Mouse (Mus musculus): ENCODE results near the gene Tarbp1.
"Not testable (repeated sequence)": the region's sequence is repeated elsewhere in the genome, so short reads cannot be mapped to it uniquely, and the experiment has no call there.

Tarbp1 gene

DNA sequence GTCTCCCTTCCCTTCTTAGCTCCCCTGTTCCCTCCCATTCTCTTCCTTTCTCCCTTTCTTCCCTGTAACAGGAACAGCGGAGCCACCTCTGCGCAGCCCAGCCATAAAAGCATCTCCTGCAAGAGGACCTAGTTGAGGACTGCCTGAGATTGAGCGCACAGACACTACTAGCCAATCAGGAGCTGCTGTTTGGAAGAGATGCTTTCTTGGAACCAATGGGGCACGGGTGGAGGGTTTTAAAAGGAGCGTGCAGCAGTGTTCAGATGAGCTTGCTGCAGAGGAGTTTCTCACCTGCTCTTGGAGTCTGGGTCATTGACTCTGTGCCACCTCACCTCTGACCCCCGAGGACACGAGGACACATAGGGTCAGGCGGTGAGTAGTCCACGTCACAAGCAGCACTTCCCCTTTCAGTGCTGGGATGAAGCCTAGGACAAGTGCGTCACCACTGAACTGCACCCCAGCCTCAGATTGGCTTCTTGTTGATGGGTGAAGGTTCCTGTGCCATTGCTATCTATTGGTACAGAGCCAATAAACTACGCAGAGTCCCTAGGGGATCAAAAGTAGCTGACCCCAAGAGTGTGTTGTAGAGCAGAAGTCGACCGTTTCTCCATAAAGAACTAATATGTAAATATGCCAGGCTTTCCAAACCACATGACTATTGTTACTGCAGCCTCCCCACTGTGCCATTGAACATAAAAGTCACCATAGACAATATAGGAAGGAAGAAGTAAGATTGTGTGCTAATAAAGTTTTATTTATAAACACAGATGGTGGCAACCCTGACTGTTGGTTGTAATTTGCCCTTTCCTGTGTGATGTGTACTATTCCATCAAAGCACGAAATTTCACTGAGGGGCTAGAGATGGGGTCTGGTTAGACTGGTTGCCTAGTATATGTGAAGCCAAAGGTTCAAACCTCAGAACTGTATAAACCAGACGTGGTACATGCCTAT lies 19.6 kb upstream of the Tarbp1 start:
- peak; percentile 26 for DNase-seq (ENCODE audit: low read depth)

DNA sequence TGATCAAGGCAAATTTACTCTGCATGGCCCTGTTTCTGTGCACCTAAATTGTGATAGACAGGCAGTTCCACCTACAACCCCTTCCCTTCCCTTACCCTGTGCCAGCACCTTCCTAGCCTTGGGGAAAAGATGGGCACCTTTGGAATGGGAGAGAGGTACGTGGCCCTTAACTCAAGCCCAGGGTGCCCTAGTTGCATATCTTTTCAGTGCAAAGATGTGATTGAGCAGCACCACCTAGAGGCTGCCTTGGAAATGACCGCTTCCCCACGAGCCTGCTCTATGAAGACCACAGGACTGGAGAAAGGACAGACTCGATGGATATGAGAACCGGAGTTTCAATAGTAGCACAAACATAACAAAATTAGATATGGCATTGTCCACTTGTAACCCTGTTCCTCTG lies 8.1 kb upstream of the Tarbp1 start:
- peak; percentile 88 for DNase-seq (ENCODE audit: low read depth)

DNA sequence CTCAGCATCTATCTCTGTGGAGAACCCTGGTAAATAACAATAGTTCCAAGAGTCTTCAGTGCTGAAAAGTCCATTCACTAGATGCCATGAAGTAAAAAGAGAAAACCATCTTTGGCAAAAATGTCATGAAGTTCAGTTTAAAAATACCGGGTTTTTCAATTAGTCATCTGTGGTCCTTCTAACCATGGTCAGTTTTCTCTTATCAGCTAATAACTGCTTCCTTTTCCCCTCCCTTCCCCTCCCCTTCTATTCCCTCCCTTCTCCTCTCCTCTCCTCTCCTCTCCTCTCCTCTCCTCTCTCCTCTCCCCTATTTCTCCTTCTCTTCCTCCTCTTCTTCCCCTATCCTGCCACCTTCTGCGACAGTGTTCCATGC lies 7.5 kb upstream of the Tarbp1 start:
- peak; percentile 90 for DNase-seq (ENCODE audit: low read depth)

DNA sequence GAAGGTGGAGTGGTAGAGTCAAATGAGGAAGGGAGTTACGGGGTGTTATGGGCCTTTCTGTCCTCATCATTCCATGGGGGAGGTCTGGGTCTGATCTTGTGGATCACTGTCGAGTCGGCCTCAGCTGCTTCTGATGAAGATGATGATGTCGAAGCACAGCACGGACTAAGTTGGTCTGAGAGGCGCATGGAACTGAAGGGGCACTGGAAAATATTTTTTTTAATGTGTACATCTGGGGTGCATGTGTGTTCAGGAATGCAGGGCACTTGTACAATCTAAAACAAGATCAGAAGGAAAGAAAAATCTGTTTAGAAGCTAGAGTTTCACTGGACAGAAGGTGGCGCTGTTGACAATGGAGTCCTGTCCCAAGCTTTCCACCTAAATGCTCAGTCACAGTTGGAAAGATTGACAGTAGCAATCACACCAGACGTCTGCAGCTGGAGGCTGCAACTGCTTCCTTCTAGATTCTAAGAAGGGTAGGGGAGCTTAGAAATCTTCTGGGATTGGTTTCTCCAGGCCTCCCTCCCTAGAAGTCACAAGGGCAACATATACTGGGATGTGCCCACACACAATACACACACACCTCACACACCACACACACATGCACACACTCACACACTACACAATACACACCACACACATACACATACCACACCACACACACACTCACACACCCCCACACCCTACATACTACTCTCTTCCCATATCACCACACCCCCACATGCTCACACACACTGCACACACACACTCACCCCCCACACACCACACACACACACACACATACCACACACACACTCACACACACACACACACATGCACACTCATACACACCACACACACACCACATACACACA lies 6.9 kb upstream of the Tarbp1 start:
- DNase-seq (ENCODE audit: low read depth): peak; percentile 94

DNA sequence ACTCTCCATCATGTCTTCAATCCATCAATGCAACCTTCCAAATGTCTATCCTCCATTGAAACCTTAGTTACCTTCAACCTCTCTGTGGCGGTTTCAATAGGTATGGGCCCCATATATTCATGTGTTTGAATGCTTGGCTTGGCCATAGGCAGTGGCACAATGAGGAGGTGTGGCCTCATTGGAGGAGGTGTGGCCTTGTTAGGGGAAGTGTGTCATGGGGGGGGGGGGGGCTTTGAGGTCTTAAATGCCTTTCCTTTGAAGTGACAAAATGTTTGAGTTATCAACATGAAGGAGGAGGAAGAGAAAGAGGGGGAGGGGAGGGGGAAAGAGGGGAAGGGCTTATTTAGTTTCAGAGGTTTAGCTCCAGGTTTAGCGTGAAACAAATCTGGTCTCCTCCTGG lies 5.5 kb upstream of the Tarbp1 start:
- DNase-seq (ENCODE audit: low read depth): peak; percentile 60

DNA sequence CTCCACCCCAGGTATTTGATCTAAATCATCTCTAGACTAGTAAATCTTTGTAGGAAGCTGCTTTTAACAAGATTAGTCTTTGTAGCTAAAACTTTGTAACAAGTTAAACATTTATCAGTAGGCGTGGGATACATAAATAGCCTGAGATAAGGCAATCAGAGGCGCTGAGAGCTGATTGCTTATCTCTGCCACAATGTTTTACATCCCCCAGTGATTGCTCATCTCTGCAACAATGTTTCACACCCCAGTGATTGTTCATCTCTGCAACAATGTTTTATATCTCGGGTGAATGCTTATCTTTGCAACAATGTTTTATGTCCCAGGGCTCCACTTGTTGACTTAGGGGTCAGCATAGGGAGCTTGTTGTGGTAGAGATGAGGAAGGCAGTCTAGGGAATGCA lies 3.8 kb upstream of the Tarbp1 start:
- DNase-seq (ENCODE audit: low read depth): peak; percentile 42

DNA sequence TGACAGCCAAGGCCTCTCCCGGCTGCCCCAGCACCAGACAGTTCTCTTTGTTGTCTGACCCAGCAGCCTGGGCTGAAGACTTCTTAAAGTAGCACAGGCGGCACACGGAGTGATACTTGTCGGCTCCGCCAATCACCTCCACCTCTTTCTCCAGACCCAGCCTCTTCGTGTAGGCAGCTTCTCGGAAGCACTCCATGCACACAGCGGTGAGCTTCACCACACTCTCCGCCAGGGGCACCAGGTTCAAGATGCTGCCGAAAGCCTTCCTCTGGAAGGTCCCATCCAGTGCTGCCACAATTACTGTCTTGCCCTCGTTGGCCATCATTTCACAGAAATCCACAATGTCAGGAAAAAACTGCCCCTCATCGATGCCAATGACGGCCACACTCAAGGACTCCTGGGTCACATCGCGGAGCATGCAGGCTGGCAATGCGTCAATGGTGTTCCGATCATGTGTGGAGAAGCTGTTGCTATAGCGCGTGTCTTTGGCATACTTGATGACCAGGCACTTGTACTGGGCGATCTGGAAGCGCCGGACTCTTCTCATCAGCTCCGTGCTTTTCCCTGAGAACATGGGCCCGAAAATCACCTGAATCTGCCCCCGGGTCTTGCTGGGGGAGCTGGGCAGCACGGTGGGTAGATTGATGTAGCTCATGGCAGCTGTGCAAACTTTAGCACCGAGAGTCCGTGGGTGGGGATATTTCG lies 1.4 kb upstream of the Tarbp1 start:
- not testable (repeated sequence) for DNase-seq (ENCODE audit: low read depth)

DNA sequence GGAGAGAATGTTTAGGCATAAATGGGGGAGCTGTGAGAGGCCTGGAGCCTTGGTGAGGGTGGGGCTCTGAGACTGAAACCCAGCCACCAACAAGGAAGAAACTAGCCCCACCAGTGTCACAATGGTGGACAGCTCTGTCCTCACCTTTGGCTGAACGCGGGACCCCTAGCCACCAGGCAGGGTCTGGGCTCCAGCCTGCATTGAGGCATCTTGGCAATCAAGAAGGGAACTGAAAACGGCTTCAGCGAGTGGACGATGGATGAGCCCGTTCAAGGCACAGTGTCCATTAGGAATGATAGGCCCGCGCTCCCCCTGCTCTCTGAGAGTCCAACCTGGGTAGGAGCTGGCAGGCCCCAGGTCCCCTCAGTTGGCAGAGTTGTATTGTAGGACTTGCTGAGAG lies 873 bp upstream of the Tarbp1 start:
- not testable (repeated sequence) for DNase-seq (ENCODE audit: low read depth)

DNA sequence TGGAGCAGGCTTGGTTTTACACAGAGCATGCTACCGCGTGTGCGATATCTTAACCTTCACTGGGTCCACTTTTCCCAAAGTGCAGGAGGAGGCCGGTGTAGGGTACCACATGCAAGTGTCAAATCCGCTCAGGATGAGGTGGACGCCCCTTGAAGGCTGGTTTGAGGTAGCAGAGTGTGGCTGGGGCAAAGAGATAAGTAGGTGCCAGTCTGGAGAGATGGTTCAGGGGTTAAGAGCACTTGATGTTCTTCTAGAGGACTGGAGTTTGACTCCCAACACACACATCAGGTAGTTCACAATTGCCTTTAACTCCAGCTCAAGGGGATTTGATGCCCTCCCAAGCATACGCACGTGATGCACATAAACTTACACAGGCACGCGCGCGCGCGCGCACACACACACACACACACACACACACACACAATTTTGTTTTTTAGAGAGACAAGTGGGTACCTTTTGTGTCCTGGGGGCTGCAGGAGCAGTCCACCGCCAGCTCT lies 1.0 kb downstream of the Tarbp1 start:
- DNase-seq (ENCODE audit: low read depth): peak; percentile 50

DNA sequence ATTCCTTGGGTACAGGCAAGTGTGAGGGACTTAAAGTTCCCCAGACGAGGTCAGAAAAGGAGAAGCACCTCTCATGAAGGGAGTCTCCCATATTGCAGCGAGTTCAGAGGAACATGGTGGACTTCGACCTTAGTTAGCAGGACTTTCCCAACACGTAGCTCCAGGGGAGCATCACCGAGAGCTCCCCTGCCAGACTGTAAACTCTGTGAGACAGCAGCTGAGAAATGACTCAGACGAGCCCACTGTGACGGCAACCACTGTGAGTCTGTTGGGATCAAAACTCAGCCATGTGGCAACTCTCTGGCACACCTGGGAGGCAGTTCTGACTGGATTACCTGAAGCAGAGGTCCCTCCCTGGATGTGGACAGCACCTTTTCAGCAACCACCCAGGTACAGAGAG lies 10.8 kb downstream of the Tarbp1 start:
- no peak for DNase-seq (ENCODE audit: low read depth)

DNA sequence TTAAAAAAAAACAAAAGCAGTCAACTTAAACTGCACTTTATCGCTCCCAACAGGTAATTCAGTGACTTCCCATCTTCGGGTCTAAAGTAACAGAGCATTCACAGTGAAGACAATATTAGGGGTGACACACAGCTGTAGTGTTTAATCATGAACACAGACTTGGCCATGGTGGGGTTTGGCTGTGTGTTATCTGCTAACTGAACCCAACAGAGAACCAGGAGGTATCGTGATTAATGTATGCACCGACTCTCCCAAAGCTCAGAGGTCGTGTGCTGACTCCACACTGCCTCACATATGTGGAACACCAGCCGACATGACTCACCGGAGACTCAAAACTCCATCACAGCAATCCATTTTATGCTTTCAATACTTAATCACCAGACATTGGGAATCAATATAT lies 13.1 kb downstream of the Tarbp1 start:
- no peak for DNase-seq (ENCODE audit: low read depth)

DNA sequence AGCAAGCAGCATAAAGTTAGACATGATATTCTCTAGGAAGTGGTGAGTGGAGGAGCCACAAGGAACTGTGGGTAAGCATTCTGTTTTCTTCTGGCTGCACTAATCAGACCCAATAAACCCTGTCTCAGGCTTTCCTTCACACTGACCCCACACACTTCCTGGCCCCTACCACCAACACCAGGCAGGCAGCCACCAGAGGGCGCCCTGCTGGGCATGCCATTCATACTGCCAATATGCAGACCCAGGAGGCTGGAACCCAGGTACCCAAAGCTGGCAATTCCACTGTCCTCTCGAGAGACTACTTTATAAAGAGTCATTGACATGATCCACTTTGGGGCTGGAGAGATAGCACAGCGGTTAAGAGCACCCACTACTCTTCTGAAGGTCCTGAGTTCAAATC lies 14.6 kb downstream of the Tarbp1 start:
- DNase-seq (ENCODE audit: low read depth): peak; percentile 46

DNA sequence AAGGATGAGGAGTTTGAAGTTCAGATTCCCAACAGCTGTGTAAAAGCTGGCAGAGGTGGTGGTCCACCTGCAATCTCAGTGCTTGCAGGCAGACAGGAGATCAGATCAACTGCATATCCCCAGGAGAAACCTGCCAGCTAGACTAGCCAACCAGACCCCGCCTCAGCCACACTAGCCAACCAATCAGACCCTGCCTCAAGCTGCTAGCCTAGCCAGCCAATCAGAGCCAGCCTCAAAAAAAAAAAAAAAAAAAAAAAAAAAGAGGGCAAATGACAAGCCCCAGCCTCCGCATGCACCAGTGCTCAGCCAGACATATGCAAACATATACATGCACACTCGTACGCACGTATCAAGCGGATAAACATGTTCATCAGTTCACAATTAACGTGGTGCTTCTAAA lies 19.5 kb downstream of the Tarbp1 start:
- no peak for DNase-seq (ENCODE audit: low read depth)

DNA sequence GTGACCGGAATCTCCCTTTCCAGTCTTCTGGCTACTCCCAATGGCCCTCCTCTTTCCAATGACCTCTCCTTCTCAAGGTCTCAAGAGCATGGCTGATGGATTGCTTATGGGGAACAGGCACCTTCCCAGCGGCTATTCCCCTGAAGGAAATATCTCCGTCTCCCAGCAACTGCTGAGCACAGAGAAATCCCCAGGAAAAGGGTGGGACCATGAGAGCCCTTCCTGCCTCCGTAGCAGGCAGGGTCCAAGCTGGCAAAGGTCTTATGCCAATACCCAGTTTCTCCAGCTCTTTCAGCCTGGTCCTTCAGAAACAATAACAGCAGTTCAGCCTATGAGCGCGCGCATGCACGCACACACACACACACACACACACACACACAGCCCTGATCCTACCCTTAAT lies 23.7 kb downstream of the Tarbp1 start:
- no peak for DNase-seq (ENCODE audit: low read depth)

DNA sequence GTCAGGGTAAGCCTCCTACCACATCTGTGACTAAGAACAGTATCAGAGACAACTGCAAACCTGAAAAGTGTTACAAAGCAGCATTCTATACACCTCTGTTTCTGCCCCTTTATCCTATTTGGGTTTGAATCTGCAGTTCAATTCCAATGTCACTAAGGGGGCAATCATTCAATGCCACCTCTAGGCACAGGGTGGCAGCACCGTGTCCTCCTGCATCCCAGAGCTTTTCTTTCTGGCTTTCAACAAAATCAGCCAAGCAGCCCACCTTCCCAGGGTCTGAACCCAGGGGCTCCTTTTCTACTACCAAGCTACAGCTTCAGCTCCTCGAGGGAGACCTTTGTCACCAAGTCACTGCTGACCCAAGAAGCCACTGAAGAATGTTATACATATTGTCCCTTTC lies 35.9 kb downstream of the Tarbp1 start:
- DNase-seq (ENCODE audit: low read depth): no peak

DNA sequence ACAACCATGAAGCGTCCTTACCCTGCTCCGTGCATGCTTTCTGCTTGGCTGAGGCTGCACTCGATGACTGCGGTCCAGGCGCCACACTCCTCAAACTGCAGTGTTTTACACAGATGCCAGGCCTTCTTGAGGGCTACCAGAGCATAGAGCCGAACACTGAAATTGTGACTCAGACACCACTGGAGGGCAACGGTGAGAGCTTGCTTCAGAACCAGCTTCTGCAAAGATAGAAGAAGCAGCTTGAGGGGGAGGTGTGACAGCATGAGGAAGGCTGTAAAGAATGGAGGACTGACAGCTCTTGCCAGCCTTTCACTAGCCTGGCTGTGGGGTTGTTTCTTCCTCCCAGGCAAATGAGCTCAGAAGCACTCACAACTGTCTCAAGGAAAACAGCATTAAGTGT lies 41.0 kb downstream of the Tarbp1 start:
- peak; percentile 48 for DNase-seq (ENCODE audit: low read depth)

DNA sequence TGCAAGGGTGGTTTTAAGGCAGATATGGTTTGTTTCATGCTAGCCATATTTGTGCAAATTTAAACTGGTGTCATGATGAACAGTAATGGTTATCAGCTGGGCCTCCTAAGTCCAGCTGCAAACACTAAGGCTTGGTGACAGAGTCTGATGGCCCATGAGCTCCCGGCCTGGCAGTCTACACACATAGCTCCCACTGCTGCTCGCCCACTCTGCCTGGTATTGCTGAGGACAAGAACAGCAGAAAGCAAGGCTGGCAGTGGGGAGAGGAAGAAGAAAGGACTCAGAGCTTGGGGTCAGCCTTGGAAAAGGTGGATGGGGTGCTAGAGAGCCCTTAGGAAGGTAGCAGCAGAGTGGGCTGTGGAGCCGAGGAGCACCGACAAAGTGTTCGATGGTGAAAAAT lies 45.2 kb downstream of the Tarbp1 start:
- DNase-seq (ENCODE audit: low read depth): no peak

DNA sequence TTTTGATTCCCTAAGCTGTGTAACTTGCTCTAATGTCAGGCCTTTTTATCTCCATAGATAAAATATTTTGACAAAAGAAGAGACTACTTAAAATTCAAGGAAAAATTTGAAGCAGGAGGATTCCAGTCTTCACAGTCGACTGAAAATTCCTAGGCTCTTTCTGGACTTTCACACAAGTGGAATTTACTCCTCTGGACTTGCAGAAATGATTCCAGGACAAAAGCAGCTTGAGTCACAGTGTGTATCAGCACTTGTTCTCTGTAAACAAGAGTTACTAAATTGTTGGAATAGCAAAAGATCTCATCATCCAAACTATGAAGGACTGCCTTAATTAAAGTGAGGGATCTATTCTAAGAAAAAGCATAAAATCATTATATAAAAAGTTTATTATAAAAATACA lies 49.9 kb downstream of the Tarbp1 start:
- DNase-seq (ENCODE audit: low read depth): no peak

DNA sequence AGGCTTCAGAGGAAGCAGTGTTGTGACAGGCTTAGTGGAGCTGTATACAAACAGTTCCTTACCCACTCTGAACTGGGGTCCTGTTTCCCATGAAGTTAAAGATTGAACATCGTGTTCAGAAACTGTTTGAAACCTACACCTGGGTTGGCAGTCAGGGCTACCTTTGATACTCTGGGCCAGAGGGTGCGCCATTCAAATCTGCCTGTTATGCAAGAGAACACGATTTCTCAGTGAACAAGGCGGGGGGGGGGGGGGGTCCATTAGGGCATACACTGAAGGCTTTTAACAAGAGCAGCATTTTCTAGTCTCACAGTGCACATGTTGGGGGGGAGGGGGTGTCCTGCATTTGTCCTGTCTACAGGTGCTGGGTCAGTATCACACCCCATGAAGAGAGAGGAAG lies 50.7 kb downstream of the Tarbp1 start:
- no peak for DNase-seq (ENCODE audit: low read depth)

DNA sequence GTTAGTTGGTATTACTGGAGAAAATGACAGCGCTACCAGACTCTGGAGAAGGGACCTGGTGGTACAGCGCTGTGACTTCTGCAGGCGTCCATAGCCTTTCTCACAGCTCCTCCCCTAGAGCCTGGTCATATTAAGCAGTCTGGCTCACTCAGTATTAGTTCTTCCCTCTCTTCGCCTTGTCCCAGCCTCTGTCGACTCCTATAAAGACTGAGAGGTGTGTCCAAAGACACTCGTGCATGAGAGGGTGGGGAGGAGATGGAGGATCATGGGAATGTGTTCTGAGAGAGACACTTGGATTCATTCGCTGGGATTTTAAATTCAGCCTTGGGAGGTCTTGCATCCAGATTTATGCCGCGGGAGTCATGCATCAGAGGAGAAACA lies 52.0 kb downstream of the Tarbp1 start:
- peak; percentile 45 for DNase-seq (ENCODE audit: low read depth)

DNA sequence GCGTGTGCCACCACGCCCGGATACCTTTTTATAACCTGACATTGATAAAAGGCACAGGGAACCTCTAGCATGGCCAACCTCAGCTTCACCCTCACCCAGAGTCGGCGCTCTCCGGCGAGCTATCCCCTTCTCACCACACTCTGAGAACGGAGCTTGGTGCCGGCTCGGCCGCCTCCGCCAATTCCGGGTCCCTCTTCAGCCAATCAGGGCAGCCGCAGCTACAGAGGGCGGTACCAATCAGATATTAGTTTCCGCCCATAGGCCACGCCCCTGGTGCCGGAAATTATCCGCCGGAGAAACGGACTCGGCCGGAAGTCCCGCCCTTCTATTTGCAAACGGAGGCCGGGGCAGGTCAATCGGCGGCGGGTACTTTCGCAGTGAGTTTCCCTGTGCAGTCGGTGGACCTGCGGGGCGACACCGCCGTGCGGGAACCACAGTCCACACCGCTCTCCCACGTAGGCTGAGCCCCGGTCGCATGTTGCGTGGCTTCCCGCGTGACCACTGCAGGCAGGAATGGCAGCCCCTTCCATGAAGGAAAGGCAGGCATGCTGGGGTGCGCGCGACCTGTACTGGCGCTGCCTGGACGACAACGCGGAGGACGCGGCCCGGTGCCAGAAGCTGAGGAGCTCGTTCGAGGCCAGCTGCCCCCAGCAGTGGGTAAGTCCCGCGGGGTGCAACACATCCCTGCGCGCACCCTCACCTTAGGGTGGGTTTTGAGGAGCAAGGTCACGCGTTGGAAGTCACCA lies 52.5 kb downstream of the Tarbp1 start, which contains the start of gene Coa6:
Coa6 (plus strand) TSS at position 342 of the 746 bp plus-strand sequence.
- DNase-seq (ENCODE audit: low read depth): peak; percentile 97

DNA sequence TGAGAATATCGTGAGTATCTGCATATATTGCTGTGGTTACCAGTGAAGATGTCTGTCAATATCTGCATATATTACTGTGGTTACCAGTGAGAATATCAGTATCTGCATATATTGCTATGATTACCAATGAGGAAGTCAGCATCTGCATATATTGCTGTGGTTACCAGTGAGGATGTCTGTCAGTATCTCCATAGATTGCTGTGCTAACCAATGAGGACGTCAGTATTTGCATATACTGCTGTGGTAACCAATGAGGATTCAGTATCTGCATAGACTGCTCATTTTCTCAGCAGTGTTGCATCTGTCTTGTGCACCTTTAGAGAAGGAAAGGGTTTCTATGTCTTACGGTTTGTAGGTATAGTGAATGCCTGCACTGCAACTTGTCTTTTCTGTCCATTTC lies 54.0 kb downstream of the Tarbp1 start:
- peak; percentile 61 for DNase-seq (ENCODE audit: low read depth)

Data from 416B (cell line).